Mouse (Mus musculus) myocyte (in vitro differentiated cells): ENCODE measurements at regions not wholly inside any gene's neighbourhood (a gene's known extent, or its start where the extent isn't known, plus 50 kb on each side); places are given as distances from the start of the nearest gene placed in this dataset.

Source experiments
- H3K27me3 ChIP-seq: one replicate; pipeline ENCODE4 v1.6.1; 2011; ENCODE audit not compliant: control insufficient read depth, insufficient read depth, insufficient read length
- H3K36me3 ChIP-seq: one replicate; pipeline ENCODE4 v1.6.1; 2011; ENCODE audit not compliant: control insufficient read depth, insufficient read depth
- H3K4me2 ChIP-seq: one replicate; pipeline ENCODE4 v1.6.1; 2011; ENCODE audit warnings: low read depth, control low read depth
- H3K4me3 ChIP-seq: one replicate; pipeline ENCODE4 v1.5.1; 2011; ENCODE audit warnings: mild to moderate bottlenecking, control low read depth, moderate library complexity
- H3K79me2 ChIP-seq: one replicate; pipeline ENCODE4 v1.6.1; 2011; ENCODE audit not compliant: control insufficient read depth, insufficient read depth
- H3ac ChIP-seq: one replicate; pipeline ENCODE4 v1.6.1; 2011; ENCODE audit not compliant: control insufficient read depth, insufficient read length
- CEBPB ChIP-seq: IDR thresholded peaks from 2 replicates; pipeline ENCODE4 v1.6.1; 2011; ENCODE audit warnings: mild to moderate bottlenecking, moderate library complexity; ENCODE audit not compliant: poor library complexity, insufficient read depth, severe bottlenecking
- E2F4 ChIP-seq: IDR thresholded peaks from one replicate; pipeline ENCODE4 v1.6.1; 2011; ENCODE audit warnings: mild to moderate bottlenecking, control low read depth, moderate library complexity; ENCODE audit not compliant: insufficient read depth
- MAX ChIP-seq: IDR thresholded peaks from one replicate; pipeline ENCODE4 v1.6.1; 2011; ENCODE audit warnings: low read depth, mild to moderate bottlenecking, control low read depth
- MYOD1 ChIP-seq, 3 experiments: IDR thresholded peaks; one replicate each; pipeline ENCODE4 v1.6.1; 2011; ENCODE audit warnings: control low read depth in 2 of 3, low read depth in 2 of 3, mild to moderate bottlenecking in 2 of 3, moderate library complexity in 1 of 3; ENCODE audit not compliant: insufficient read length in 2 of 3, control insufficient read depth in 1 of 3
- MYOG ChIP-seq, 3 experiments: IDR thresholded peaks; one replicate each; pipeline ENCODE4 v1.6.1; 2011; ENCODE audit warnings: control low read depth in 2 of 3, low read depth in 2 of 3, mild to moderate bottlenecking in 2 of 3; ENCODE audit not compliant: insufficient read length in 2 of 3, control insufficient read depth in 1 of 3, insufficient read depth in 1 of 3
- POLR2A ChIP-seq: IDR thresholded peaks from one replicate; pipeline ENCODE4 v1.6.1; 2011; ENCODE audit warnings: low read depth, mild to moderate bottlenecking, control low read depth, moderate library complexity; ENCODE audit not compliant: insufficient read length
- POLR2AphosphoS2 ChIP-seq: IDR thresholded peaks from one replicate; pipeline ENCODE4 v1.6.1; 2011; ENCODE audit warnings: low read depth, control low read depth; ENCODE audit not compliant: insufficient read length
- REST ChIP-seq: IDR thresholded peaks from one replicate; pipeline ENCODE4 v1.6.1; 2011; ENCODE audit warnings: mild to moderate bottlenecking, control low read depth, moderate library complexity; ENCODE audit not compliant: insufficient read depth, insufficient read length
- SRF ChIP-seq: IDR thresholded peaks from one replicate; pipeline ENCODE4 v1.6.1; 2011; ENCODE audit warnings: low read depth; ENCODE audit not compliant: control insufficient read depth, insufficient read length
- TCF12 ChIP-seq: IDR thresholded peaks from one replicate; pipeline ENCODE4 v1.6.1; 2011; ENCODE audit warnings: mild to moderate bottlenecking, control low read depth; ENCODE audit not compliant: poor library complexity, insufficient read depth, severe bottlenecking
- TCF3 ChIP-seq: IDR thresholded peaks from one replicate; pipeline ENCODE4 v1.6.1; 2011; ENCODE audit warnings: low read depth, control low read depth; ENCODE audit not compliant: insufficient read length
- USF1 ChIP-seq: IDR thresholded peaks from one replicate; pipeline ENCODE4 v1.6.1; 2011; ENCODE audit warnings: low read depth, mild to moderate bottlenecking, control low read depth, moderate library complexity

- Histone ChIP-seq H3K4me2 (no peak overlapping the region), H3K27me3 (no peaks in the 10 kb centered on the region), H3ac (no peak overlapping the region), H3K4me3 (no peak overlapping the region), H3K79me2 (no peaks in the 10 kb centered on the region), H3K36me3 (no peaks in the 10 kb centered on the region)
- TF ChIP-seq REST (no peak), USF1 (no peak), POLR2A (no peak), E2F4 (no peak), TCF12 (no peak), MYOG (IDR thresholded peaks at IDR 0.05; ENCODE audit: control insufficient read depth in 1 of 3, insufficient read depth in 1 of 3, insufficient read length in 2 of 3, low read depth in 2 of 3) (no peak), MYOD1 (IDR thresholded peaks at IDR 0.05; ENCODE audit: control insufficient read depth in 1 of 3, insufficient read length in 2 of 3, low read depth in 2 of 3) (no peak), TCF3 (no peak), MAX (no peak), SRF (no peak), POLR2AphosphoS2 (no peak), CEBPB (no peak)
Measured at GRCm38 (mm10) chr7:138609124-138609523, 211.6 kb upstream of the Tcerg1l start.

GRCm38 (mm10) chr7:138606363-138606964, 208.9 kb upstream of the Tcerg1l start:
- H3K36me3 ChIP-seq: no peaks in the 10 kb centered on the region
- no peaks in the 10 kb centered on the region for H3K27me3 ChIP-seq
- no peak overlapping the region for H3K4me3 ChIP-seq
- no peak overlapping the region for H3ac ChIP-seq
- H3K4me2 ChIP-seq: no peak overlapping the region
- TF ChIP-seq MAX (no peak), POLR2A (no peak), TCF12 (no peak), MYOD1 (IDR thresholded peaks at IDR 0.05; ENCODE audit: control insufficient read depth in 1 of 3, insufficient read length in 2 of 3, low read depth in 2 of 3) (no peak), TCF3 (no peak), E2F4 (no peak), REST (no peak), CEBPB (no peak), USF1 (no peak), SRF (no peak), MYOG (IDR thresholded peaks at IDR 0.05; ENCODE audit: control insufficient read depth in 1 of 3, insufficient read depth in 1 of 3, insufficient read length in 2 of 3, low read depth in 2 of 3) (no peak), POLR2AphosphoS2 (no peak)
- no peaks in the 10 kb centered on the region for H3K79me2 ChIP-seq

GRCm38 (mm10) chr7:138605923-138606322, 208.4 kb upstream of the Tcerg1l start:
- no peak overlapping the region for H3K4me3 ChIP-seq

GRCm38 (mm10) chr7:138601749-138602148, 204.2 kb upstream of the Tcerg1l start:
- H3ac ChIP-seq: no peak overlapping the region
- H3K27me3 ChIP-seq: no peaks in the 10 kb centered on the region
- H3K4me2 ChIP-seq: no peak overlapping the region
- H3K79me2 ChIP-seq: no peaks in the 10 kb centered on the region
- TF ChIP-seq E2F4 (no peak), USF1 (no peak), REST (no peak), POLR2AphosphoS2 (no peak), POLR2A (no peak), MYOD1 (IDR thresholded peaks at IDR 0.05; ENCODE audit: control insufficient read depth in 1 of 3, insufficient read length in 2 of 3, low read depth in 2 of 3) (no peak), SRF (no peak), TCF12 (no peak), CEBPB (no peak), TCF3 (no peak), MAX (no peak), MYOG (IDR thresholded peaks at IDR 0.05; ENCODE audit: control insufficient read depth in 1 of 3, insufficient read depth in 1 of 3, insufficient read length in 2 of 3, low read depth in 2 of 3) (no peak)
- H3K36me3 ChIP-seq: no peaks in the 10 kb centered on the region
- H3K4me3 ChIP-seq: no peak overlapping the region

More at GRCm38 (mm10) chr7:138605923-138606322, 208.4 kb upstream of the Tcerg1l start:
- no peaks in the 10 kb centered on the region for H3K36me3 ChIP-seq
- no peaks in the 10 kb centered on the region for H3K27me3 ChIP-seq
- no peak overlapping the region for H3K4me2 ChIP-seq
- H3ac ChIP-seq: no peak overlapping the region
- H3K79me2 ChIP-seq: no peaks in the 10 kb centered on the region
- TF ChIP-seq SRF (no peak), MYOD1 (IDR thresholded peaks at IDR 0.05; ENCODE audit: control insufficient read depth in 1 of 3, insufficient read length in 2 of 3, low read depth in 2 of 3) (no peak), E2F4 (no peak), TCF3 (no peak), POLR2AphosphoS2 (no peak), USF1 (no peak), REST (no peak), MAX (no peak), POLR2A (no peak), MYOG (IDR thresholded peaks at IDR 0.05; ENCODE audit: control insufficient read depth in 1 of 3, insufficient read depth in 1 of 3, insufficient read length in 2 of 3, low read depth in 2 of 3) (no peak), TCF12 (no peak), CEBPB (no peak)
